Mouse (Mus musculus) lung, adult 2 months (tissue): ENCODE measurements around the gene Pde4d.

Source experiments
- CTCF ChIP-seq: fragments of 200-500 bp; IDR thresholded peaks from 2 replicates; pipeline ENCODE4 v1.5.1; 2011; ENCODE audit warnings: mild to moderate bottlenecking, low read length, control low read depth; ENCODE audit not compliant: insufficient read depth
- POLR2A ChIP-seq: fragments of 200-500 bp; IDR thresholded peaks from 2 replicates; pipeline ENCODE4 v1.6.1; 2011; ENCODE audit warnings: low read depth, mild to moderate bottlenecking, control low read depth, low read length, borderline replicate concordance; ENCODE audit errors: extremely low read depth

GRCm38 (mm10) chr13:109926277-109926920, 1476.7 kb downstream of the Pde4d start:
- TF ChIP-seq POLR2A (no peak), CTCF (no peak)
